Mouse (Mus musculus) left cerebral cortex, adult 2 months (tissue): ENCODE measurements around the gene Lag3. TPM values are rescaled to one million over a fixed set of nuclear protein-coding genes. Genes with fewer than 3 reads are reported as not detected.
A peak's percentile ranks its signal among the peaks of the same experiment; 100 is the strongest.

Source experiments
- DNase-seq, 2 experiments: peaks; one replicate each; pipeline ENCODE4 v3.0.0; 2021 to 2022; ENCODE audit warnings: low spot score in 2 of 2, mixed read lengths in 1 of 2; ENCODE audit errors: extremely low spot score in 1 of 2
- H3K27ac ChIP-seq: fragments of 200-600 bp; 2 replicates; pipeline ENCODE4 v1.8.1; 2022
- H3K4me3 ChIP-seq: fragments of 200-600 bp; 2 replicates; pipeline ENCODE4 v1.8.1; 2022
- CTCF ChIP-seq: fragments of 200-600 bp; IDR thresholded peaks from 2 replicates; pipeline ENCODE4 v1.8.1; 2022; ENCODE audit warnings: antibody characterized with exemption, mild to moderate bottlenecking, moderate library complexity
- intact Hi-C: fragments of 180-260 bp; cut with DNase I; formaldehyde crosslinking; loops from one replicate; pipeline ENCODE4 v1.15.1; 2025
- total RNA-seq, 2 experiments: library from RNA; stranded (reverse); gene quantifications; 2 replicates each; pipeline ENCODE4 v1.2.3; 2021

Lag3 gene
- total RNA-seq, 2 experiments from 2014 or later, result 2.1 to 3.1 TPM

DNA sequence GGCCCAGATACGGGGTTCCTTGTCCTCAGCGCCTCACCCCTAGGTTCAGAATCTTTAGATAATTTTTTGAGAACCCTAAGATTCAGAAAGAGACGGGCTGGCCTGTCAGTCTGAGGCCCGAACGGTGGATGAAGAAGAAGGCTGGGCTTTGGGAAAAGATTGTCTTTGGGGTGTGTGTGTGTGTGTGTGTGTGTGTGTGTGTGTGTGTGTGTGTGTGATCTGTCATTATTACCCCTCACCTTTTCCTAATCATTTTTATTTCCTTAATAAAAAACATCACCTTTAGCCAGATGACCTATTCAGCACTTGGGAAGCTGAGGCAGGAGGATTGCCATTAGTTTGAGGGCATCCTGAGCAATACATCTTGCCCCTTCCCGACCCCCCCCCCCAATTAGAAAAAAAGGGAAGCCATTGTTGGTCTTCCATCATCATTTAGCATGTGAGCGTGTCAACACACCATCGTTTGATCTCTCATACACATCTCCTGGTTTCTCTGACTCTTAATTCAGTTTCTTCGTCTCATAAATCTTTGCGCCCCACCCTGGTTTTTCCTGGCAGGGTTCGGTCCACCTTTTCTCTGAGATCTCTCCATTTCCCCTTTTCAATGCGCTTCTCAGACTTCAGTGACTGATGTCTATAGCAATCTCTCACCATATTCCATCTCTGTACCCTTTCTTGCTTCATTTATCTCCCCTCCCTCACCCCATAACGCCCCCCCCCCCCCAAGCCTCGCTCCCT is 7.6 kb upstream of the Lag3 start:
- TF ChIP-seq CTCF, result no peak
- Histone ChIP-seq H3K27ac (peak overlapping the region; percentile 96), H3K4me3 (peak overlapping the region; percentile 89)
- intact Hi-C loops, result loop anchor here (1.0 to 5.0 kb wide), 2 partner anchors 12 to 168 kb away; partner anchors contain the start of gene Mlf2
- DNase-seq, result no peak

DNA sequence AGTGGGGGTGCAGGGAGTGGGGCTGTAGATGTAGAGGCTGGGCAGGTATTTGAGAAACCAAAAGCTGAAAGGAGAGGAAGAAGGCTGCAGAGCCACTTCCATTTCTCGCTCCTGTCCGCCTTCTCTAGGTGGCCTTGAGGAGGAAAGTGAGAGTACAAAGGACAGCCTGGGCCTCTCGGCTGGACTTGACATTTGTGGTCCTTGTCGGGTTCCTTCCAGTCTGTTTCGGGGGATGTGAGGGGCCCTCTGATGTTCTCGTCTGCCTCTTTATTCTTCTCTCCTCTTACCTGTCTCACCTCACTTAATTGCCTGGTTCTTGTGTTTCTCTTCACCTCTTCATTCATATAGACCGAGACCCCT is 6.8 kb upstream of the Lag3 start:
- peak overlapping the region; percentile 89 for H3K4me3 ChIP-seq
- no peak for DNase-seq
- H3K27ac ChIP-seq, result peak overlapping the region; percentile 96
- intact Hi-C loops, result loop anchor here (1.0 to 5.0 kb wide), 2 partner anchors 13 to 169 kb away; partner anchors contain the start of gene Mlf2
- no peak for TF ChIP-seq CTCF

DNA sequence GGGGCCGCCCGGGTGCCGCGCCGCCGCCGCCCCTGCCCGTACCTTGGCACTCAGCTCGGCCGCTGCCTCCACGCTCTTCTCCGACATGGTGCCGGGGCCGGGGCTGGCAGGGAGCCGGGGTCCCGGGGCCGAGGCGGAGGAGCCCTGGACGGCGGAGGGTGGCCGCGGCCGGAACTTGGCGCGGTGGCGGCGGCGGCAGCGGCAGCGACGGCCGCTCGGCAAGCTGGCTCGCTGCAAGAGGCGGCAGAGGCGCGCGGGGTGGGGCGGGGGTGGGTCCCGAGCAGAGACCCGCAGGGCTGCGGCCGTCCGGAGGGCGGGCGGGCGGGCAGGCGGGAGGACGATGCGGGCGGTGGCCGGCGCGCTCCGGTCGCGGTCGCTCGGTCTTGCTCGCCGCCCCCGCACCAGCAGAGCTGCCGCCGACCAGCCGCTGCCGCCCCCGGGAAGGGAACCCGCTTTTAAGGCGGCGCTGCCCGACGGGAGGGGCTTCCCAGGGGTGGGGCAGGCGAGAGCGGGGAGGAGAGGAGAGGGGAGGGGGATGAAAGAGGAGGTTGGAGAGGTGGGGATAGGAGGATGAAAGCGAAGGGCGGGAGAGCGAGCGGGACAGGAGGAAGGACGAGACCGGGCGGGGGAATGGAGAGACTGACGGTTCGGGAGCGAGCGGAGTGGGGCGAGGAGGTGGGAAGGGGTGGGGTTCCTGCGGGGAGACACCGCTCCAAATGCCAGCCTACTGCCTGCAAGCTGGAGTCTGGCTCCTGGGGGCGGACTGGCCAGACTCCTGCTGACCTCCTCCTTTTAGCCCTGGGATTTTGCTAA is 6.2 kb upstream of the Lag3 start:
- DNase-seq, result peak; percentile 92
- intact Hi-C loops, result loop anchor here (1.0 to 5.0 kb wide), 5 partner anchors 13 to 170 kb away; partner anchors contain the start of genes Gpr162 and Mlf2
- no peak for TF ChIP-seq CTCF

DNA sequence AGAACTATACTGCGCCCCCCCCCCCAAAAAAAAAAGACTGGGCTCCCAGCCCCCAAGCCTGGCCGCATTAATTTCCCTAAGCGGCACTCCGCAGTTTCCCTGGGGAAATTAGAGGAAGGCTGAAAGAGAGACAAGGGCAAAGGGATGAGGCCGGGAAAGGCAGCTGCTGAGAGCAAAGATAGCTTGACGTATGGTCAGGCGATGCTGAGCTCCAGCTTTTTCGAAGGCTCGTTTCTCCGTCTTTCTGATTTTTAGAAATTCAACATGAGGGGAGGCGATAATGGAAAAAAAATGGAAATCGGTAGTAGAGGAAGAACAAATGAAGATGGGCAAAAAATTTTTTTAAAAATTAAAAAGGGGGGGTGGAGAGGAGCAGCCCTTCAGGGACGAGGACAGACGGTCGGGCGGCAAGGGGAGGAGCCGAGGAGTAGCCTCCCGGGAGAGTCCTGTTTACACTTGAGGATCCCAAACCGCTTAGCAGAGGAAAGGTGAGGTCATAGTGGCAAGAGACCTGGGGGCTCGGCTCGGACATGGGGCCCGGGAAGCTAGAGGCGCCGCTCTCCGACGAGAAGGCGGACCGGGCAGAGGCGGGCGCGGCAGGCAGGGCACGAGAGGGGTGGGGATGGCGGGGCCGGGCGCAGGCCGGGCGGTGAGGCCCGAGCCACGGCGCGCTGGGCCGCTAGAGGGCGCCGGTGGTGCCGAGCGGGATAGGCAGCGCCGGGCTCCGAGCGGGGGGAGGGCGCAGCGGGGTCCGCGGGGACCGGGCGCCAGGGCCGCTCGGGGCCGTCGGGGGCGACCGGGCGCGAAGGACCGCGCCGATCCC is 5.4 kb upstream of the Lag3 start:
- peak; percentile 74 for TF ChIP-seq CTCF
- Histone ChIP-seq H3K4me3 (peak overlapping the region; percentile 89), H3K27ac (peak overlapping the region; percentile 96)
- peak; percentile 92 to 95 for DNase-seq
- intact Hi-C loops, result loop anchor here (1.0 to 5.0 kb wide), 4 partner anchors 13 to 170 kb away; partner anchors contain the start of gene Gpr162

More for the DNA sequence above, 6.2 kb upstream of the Lag3 start:
- Histone ChIP-seq H3K4me3 (peak overlapping the region; percentile 89), H3K27ac (peak overlapping the region; percentile 96)

DNA sequence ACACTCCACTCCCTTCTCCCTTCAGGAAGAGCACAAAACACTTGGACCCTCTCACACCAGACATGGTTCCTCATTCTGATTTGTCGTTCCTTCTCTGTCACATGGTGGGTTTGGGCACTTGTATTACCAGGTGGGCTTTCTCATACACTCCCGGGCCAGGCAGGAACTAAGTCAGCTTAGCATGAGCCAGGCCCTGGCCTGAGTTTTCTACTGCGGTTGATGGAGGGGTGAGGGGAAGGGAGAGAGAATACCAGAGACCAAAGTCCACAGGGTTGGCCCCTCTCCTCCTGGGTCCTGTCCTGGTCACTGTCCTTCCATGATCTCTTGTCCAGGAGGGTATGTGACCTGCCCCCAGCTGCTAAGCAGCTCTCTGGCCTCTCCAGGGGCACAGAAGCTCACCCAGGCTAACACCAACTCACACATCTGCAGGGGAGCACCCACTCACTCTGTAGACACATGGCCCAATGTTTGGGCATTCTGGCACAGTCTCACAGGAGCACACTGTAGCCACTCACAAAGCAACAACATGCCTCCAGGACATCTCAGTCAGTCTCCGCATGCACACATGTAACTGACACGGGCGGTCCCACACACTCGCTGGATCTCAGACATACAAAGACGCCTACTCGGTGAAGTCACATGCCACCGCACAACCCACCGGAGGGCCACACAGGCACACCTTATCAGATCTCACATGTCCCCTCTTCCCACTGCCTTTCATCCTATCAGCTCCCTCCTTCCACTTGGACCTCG is 4.6 kb upstream of the Lag3 start:
- TF ChIP-seq CTCF, result no peak
- intact Hi-C loops, result loop anchor here (5.0 kb wide), 1 partner anchor 171 kb away; no protein-coding TSS in a partner anchor

DNA sequence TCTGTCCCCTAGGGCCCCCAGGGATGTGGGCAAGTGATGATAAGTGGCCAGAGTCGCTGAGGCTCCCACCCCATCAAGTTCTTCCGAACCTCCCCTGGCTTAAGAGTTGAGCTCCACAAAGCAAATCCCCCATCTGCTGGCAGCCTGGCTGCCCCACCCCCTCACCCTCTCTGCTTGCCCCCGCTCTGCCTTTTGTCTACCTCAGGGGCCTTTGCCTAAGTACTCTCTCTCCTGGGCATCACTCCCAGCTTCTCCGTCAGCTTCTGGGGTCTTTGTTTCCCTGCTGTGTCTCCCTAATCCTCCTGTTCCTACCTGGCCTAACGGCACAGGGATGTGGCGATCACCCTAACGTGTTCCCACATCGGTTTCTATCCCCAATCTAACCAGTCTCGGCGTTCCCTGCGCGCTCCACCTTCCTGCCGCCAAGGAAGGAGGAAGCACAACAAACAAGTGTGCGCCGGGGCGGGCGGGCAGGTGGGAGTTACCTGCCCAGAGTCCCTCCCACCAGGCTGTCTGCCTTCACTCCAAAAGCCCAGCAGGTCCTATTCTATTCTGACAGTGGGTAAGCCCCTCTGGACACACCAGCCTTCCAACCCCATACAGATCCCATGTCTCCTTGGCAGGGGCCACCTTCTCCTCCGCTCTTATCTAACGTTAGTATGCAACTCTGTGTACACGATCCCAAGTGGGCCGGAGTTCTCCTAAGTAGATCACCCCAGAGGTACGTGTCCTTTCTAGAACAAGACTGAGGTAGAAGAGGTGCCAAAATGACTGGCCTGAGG is 3.8 kb upstream of the Lag3 start:
- Histone ChIP-seq H3K27ac (peak overlapping the region; percentile 93), H3K4me3 (peak overlapping the region; percentile 89)
- TF ChIP-seq CTCF, result no peak
- intact Hi-C loops, result loop anchor here (5.0 kb wide), 1 partner anchor 172 kb away; no protein-coding TSS in a partner anchor
- DNase-seq, result peak; percentile 41 to 43

More for the DNA sequence above, 4.6 kb upstream of the Lag3 start:
- DNase-seq, result peak; percentile 66 to 68
- H3K27ac ChIP-seq, result peak overlapping the region; percentile 93
- peak overlapping the region; percentile 89 for H3K4me3 ChIP-seq

DNA sequence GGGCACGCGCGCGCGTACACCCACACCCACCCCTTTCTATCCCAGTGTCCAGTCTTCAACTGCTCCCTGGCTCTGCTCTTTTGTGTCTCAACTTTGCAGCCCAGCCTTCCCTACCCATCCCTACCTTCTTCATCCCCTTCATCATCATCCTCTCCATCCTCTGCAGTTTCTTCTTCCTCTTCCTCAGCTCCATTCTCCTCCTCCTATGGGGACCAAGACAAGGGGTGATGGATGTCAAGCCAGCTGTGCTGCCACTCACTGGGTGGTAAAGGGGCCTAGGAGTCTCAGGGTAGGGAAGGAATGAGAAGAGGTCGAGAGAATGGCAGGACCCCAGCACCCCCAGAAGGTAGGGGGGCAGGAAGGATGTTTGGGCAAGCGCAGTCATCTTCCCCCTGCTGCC is 3.0 kb upstream of the Lag3 start:
- no peak for TF ChIP-seq CTCF
- intact Hi-C loops, result no loop called here
- Histone ChIP-seq H3K27ac (peak overlapping the region; percentile 41), H3K4me3 (no peak overlapping the region)
- no peak for DNase-seq

DNA sequence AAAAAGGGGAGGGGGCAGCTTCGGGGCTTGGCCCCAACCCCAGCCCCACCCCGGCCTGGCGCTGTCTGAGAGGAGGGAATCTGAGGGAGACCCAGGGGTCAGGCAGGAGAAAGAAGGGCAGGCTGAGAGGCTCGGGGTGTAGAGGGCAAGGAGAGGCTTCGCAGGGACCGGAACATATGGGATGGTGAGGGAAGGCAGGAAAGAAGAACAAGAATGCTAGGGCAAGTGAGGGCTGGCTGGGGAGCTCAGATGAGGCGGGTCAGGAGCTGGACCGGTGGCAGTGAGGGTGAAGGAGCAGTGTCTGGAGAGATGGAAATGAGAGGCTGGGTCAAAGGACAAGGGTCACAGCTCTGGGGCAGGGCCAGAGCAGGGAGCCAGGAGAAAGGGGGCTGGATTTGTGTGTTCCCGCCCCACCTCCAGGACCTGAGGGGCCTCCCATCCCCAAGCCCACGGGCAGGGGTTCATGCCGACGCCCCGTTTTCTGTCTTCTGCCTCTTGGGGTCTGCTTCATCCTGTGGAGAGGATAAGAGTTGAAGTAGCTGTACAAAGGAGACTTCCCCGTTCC is 2.3 kb upstream of the Lag3 start:
- Histone ChIP-seq H3K27ac (0 out of 2 replicates have a peak overlapping the region, but pooled peaks have one; percentile 15), H3K4me3 (no peak overlapping the region)
- no peak for DNase-seq
- no peak for TF ChIP-seq CTCF
- intact Hi-C loops, result no loop called here

DNA sequence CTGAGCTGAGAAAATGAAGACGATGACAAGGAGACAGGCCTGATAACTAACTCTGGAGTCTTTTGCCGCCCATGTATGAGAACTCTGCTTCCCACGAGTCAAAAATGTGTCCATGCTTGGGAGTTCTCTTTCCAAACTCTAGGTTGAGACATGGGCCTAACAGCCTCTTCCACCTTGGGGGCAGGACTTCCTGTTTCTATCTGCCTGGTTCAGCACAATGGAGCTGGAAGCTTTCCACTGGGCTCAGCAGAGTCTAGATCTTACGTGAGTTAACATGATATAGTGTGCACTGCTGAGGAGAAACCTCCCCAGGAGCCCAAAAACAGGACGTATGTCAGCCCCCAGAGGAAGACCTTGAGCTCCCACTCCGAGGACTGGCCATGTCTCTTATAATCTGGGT is 1.7 kb upstream of the Lag3 start:
- no peak overlapping the region for H3K4me3 ChIP-seq
- intact Hi-C loops, result no loop called here
- no peak for TF ChIP-seq CTCF
- H3K27ac ChIP-seq, result 0 out of 2 replicates have a peak overlapping the region, but pooled peaks have one; percentile 15
- DNase-seq, result no peak

DNA sequence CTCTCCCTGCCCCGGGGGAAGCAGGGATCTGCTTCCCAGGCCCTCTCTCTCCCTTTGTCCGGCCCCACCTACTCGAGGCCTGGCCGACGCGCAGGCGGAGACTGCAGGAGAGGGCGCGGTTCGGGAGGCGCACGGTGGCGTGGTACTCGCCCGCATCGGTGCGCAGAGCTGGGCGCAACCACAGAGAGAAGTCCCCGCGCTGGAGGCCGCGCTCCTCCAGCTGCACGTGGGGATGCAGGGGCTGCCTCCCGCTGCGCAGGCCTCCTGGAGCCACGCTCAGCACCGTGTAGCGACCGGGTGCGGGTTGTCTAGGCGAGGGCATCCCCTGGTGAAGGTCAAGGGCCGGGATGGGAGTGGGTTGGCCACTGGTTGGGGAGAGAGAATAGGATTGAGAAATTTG is 1.5 kb downstream of the Lag3 start:
- no peak for TF ChIP-seq CTCF
- no peak overlapping the region for H3K27ac ChIP-seq
- no peak overlapping the region; the same call in 1 of the 2 replicates for H3K4me3 ChIP-seq
- no peak for DNase-seq
- intact Hi-C loops, result no loop called here
